Mouse (Mus musculus): Measurements from ENCODE around the gene Chst14. TPM values are rescaled to one million over a fixed set of nuclear protein-coding genes. Genes with fewer than 3 reads are reported as not detected.

Chst14 gene
- total and polyA plus RNA-seq, 3 experiments, result 4.7 to 8.4 (median 5.1) TPM

DNA sequence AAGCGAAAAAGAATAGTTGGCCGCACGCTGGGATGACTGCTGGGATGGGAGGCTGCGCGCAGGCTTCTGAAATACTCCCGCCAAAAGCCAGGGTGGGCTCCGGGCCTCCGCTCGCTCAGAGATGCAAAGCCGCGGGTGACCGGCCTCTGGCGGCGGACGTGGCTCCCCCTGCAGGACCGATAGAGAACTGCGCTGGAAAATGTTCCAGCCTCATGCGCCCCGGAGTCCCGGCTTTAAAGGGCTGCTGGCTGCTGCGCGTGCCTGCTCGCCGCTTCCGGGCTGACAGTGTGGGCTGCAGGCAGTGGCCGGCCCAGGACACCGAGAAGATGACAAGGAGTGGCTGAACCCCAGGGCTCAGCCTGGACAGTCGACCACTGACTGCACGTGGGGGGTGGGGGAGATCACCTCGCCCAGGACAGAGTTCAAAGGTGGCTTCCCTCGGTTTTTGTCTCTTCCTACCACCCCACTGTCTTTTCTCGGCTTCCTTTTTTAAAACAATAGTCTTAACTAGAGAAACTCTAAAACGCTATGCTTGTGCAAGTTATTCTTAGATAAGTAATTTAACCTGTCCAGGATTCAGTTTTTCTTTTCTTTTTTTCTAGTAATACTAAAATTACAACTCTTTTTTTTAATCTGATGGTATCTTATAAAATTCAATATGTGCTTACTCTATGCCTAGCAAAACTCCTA is 46.5 kb downstream of the Chst14 start:
- Histone ChIP-seq H3K9ac (ENCODE audit: insufficient read depth, low read depth) (peak overlapping the region; percentile 34), H3K36me3 (replicated peaks in 1 of 2; ENCODE audit: control insufficient read depth in 1 of 2, insufficient read depth in 1 of 2, low read length in 1 of 2) (no peaks in the 10 kb centered on the region), H3K4me2 (ENCODE audit: insufficient read depth, low read depth, poor library complexity, severe bottlenecking) (peak overlapping the region; percentile 39), H3K27me3 (replicated peaks) (peaks cover 38% of the 10 kb centered on the region), H3K27ac (ENCODE audit: insufficient read depth, low read depth) (no peak overlapping the region), H3K79me2 (replicated peaks; ENCODE audit: control insufficient read depth, extremely low read depth, insufficient read depth, poor library complexity, severe bottlenecking) (no peaks in the 10 kb centered on the region), H3K4me3 (replicated peaks in 1 of 3; ENCODE audit: low read depth in 2 of 3, low read length in 2 of 3, poor library complexity in 1 of 3) (peak overlapping the region; percentile 36 to 48 (median 36)), H3K4me1 (ENCODE audit: control insufficient read depth in 1 of 2, insufficient read depth in 2 of 2) (peaks cover 20 to 54% of the 10 kb centered on the region in 2 experiments), H3K9me3 (replicated peaks; ENCODE audit: low read length) (no peaks in the 10 kb centered on the region)
- in situ Hi-C loops (cut with MboI; ENCODE audit: low pct_ligation_motif_present, low pct_unique_long_range_greater_than_20kb, low sequenced_read_pairs), result loop anchor here (10.0 kb wide), 2 partner anchors 78 to 208 kb away; partner anchors contain the start of gene Ccdc9b
- dilution Hi-C loops (cut with MboI; ENCODE audit: extremely low pct_ligation_motif_present, extremely low pct_unique_long_range_greater_than_20kb, low sequenced_read_pairs), result no loop called here
- TF ChIP-seq CHD1 (IDR thresholded peaks at IDR 0.05; ENCODE audit: low read depth, low read length) (no peak), SMC3 (IDR thresholded peaks at IDR 0.05; ENCODE audit: low read depth, low read length) (peak; percentile 88), UBTF (IDR thresholded peaks at IDR 0.05; ENCODE audit: low read depth, low read length) (peak; percentile 78; the same call in 1 of the 2 replicates), RCOR1 (conservative IDR thresholded peaks at IDR 0.05; ENCODE audit: low read depth, low read length) (no peak), USF2 (conservative IDR thresholded peaks at IDR 0.05; ENCODE audit: low read depth, low read length) (no peak), POLR2A (IDR thresholded peaks at IDR 0.05; ENCODE audit: low read depth, low read length) (peak; percentile 80), ZNF384 (IDR thresholded peaks at IDR 0.05; ENCODE audit: low read depth, low read length) (no peak), GABPA (IDR thresholded peaks at IDR 0.05; ENCODE audit: insufficient replicate concordance, low read depth, low read length) (no peak), NELFE (IDR thresholded peaks at IDR 0.05; ENCODE audit: low read depth, low read length) (peak; percentile 28; the same call in 1 of the 2 replicates), MEF2A (IDR thresholded peaks at IDR 0.05; ENCODE audit: borderline replicate concordance, low read depth, low read length) (0 out of 2 replicates have a peak, but pooled peaks have one; percentile 48), MAX (IDR thresholded peaks at IDR 0.05; ENCODE audit: low read length) (peak; percentile 55; the same call in 1 of the 2 replicates), TBP (conservative IDR thresholded peaks at IDR 0.05; ENCODE audit: low read depth, low read length) (0 out of 2 replicates have a peak, but pooled peaks have one; percentile 29), RAD21 (IDR thresholded peaks at IDR 0.05; ENCODE audit: low read depth, low read length) (peak; percentile 71), ZC3H11A (IDR thresholded peaks at IDR 0.05; ENCODE audit: low read depth, low read length) (no peak; the same call in 1 of the 2 replicates), KAT2A (IDR thresholded peaks at IDR 0.05; ENCODE audit: insufficient replicate concordance, low read length) (no peak), MXI1 (IDR thresholded peaks at IDR 0.05; ENCODE audit: low read depth, low read length) (peak; percentile 91), TCF12 (IDR thresholded peaks at IDR 0.05; ENCODE audit: low read depth, low read length) (peak; percentile 73), MAFK (IDR thresholded peaks at IDR 0.05; ENCODE audit: insufficient replicate concordance, low read length) (no peak), NRF1 (IDR thresholded peaks at IDR 0.05; ENCODE audit: low read depth, low read length) (peak; percentile 79), CTCF (conservative IDR thresholded peaks at IDR 0.05 in 1 of 2, IDR thresholded peaks at IDR 0.05 in 1 of 2; ENCODE audit: low read depth in 2 of 2, low read length in 2 of 2) (peak; percentile 34 to 90; a peak in 3 of 4 replicates), BHLHE40 (IDR thresholded peaks at IDR 0.05; ENCODE audit: low read depth, low read length) (peak; percentile 91), ZKSCAN1 (IDR thresholded peaks at IDR 0.05; ENCODE audit: borderline replicate concordance, low read depth, low read length) (no peak), MYC (IDR thresholded peaks at IDR 0.05; ENCODE audit: low read depth, low read length) (peak; percentile 64; the same call in 1 of the 2 replicates), ELF1 (IDR thresholded peaks at IDR 0.05; ENCODE audit: low read depth, low read length) (peak; percentile 89), POLR2AphosphoS2 (IDR thresholded peaks at IDR 0.05; ENCODE audit: low read depth, low read length) (no peak), IRF4 (IDR thresholded peaks at IDR 0.05; ENCODE audit: low read depth, low read length) (peak; percentile 60; the same call in 1 of the 2 replicates), E2F4 (IDR thresholded peaks at IDR 0.05; ENCODE audit: insufficient replicate concordance, low read depth, low read length) (no peak; the same call in 1 of the 2 replicates)
- peak; percentile 85 for DNase-seq (ENCODE audit: extremely low read depth)

Data from CH12.LX (cell line).